Mouse (Mus musculus): Measurements from ENCODE around the gene Tax1bp1. TPM values are rescaled to one million over a fixed set of nuclear protein-coding genes. Genes with fewer than 3 reads are reported as not detected.

Tax1bp1 gene
- total and polyA plus RNA-seq, 3 experiments, result 42.2 to 61.7 (median 61.6) TPM

DNA sequence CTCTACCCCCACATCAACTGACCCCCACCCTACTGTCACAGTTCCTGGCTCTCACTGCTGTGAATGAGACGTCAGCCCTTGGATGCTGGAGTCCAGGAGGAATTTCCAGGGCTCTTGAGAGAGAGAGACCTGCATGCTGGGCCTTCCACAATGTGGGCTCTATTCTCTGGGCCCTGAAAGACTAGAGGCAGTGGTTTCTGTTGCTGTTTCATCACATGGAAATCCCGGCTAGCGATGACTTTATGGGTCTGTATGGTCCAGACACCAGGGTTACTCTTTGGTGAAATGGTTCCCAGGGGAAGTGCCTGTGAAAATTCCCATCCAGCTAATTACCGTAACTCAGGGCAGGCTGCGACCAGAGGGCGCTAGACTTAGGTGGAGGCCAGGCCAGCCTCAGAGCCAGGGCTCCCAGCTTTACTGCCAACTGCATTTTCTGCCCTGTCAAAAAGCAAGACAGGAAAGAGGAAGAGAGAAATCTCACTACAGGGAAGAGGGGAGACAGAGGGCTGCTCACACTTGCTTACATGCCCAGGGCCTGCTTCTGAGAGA is 83.8 kb downstream of the Tax1bp1 start:
- no peak for TF ChIP-seq HCFC1 (IDR thresholded peaks at IDR 0.05; ENCODE audit: low read depth, low read length)
- TF ChIP-seq EP300 (IDR thresholded peaks at IDR 0.05; ENCODE audit: low read length), result no peak; the same call in 1 of the 2 replicates
- TF ChIP-seq RCOR1 (conservative IDR thresholded peaks at IDR 0.05; ENCODE audit: low read depth, low read length), result no peak
- no peak for TF ChIP-seq ELF1 (IDR thresholded peaks at IDR 0.05; ENCODE audit: low read depth, low read length)
- no peak for TF ChIP-seq MYC (IDR thresholded peaks at IDR 0.05; ENCODE audit: low read depth, low read length)
- TF ChIP-seq MAX (IDR thresholded peaks at IDR 0.05; ENCODE audit: low read length), result no peak
- TF ChIP-seq CHD1 (IDR thresholded peaks at IDR 0.05; ENCODE audit: low read depth, low read length), result no peak
- TF ChIP-seq CTCF (conservative IDR thresholded peaks at IDR 0.05 in 1 of 2, IDR thresholded peaks at IDR 0.05 in 1 of 2; ENCODE audit: low read depth in 2 of 2, low read length in 2 of 2), result peak in 1 of 2 experiments; percentile 55; a peak in 2 of 4 replicates
- no peak for TF ChIP-seq USF2 (conservative IDR thresholded peaks at IDR 0.05; ENCODE audit: low read depth, low read length)
- no peak for TF ChIP-seq NELFE (IDR thresholded peaks at IDR 0.05; ENCODE audit: low read depth, low read length)
- no peak for TF ChIP-seq BHLHE40 (IDR thresholded peaks at IDR 0.05; ENCODE audit: low read depth, low read length)
- TF ChIP-seq RAD21 (IDR thresholded peaks at IDR 0.05; ENCODE audit: low read depth, low read length), result no peak; the same call in none of the 2 replicates
- no peak for TF ChIP-seq E2F4 (IDR thresholded peaks at IDR 0.05; ENCODE audit: insufficient replicate concordance, low read depth, low read length)
- no peak for TF ChIP-seq GABPA (IDR thresholded peaks at IDR 0.05; ENCODE audit: insufficient replicate concordance, low read depth, low read length)
- no peak for TF ChIP-seq POLR2A (IDR thresholded peaks at IDR 0.05; ENCODE audit: low read depth, low read length)
- peak; percentile 40 for TF ChIP-seq SMC3 (IDR thresholded peaks at IDR 0.05; ENCODE audit: low read depth, low read length)
- no peak for TF ChIP-seq TBP (conservative IDR thresholded peaks at IDR 0.05; ENCODE audit: low read depth, low read length)
- no peak for TF ChIP-seq PAX5 (IDR thresholded peaks at IDR 0.05; ENCODE audit: low read length)
- 0 out of 2 replicates have a peak, but pooled peaks have one; percentile 10 for TF ChIP-seq MEF2A (IDR thresholded peaks at IDR 0.05; ENCODE audit: borderline replicate concordance, low read depth, low read length)
- TF ChIP-seq CHD2 (IDR thresholded peaks at IDR 0.05; ENCODE audit: low read length), result no peak
- no peak for TF ChIP-seq ETS1 (conservative IDR thresholded peaks at IDR 0.05; ENCODE audit: low read depth, low read length)
- no peak for TF ChIP-seq JUN (IDR thresholded peaks at IDR 0.05; ENCODE audit: insufficient read depth, low read depth, low read length)
- no peak for TF ChIP-seq ZKSCAN1 (IDR thresholded peaks at IDR 0.05; ENCODE audit: borderline replicate concordance, low read depth, low read length)
- TF ChIP-seq MAZ (IDR thresholded peaks at IDR 0.05; ENCODE audit: low read depth, low read length), result no peak
- no peak for TF ChIP-seq UBTF (IDR thresholded peaks at IDR 0.05; ENCODE audit: low read depth, low read length)
- TF ChIP-seq IRF4 (IDR thresholded peaks at IDR 0.05; ENCODE audit: low read depth, low read length), result peak; percentile 27; the same call in 1 of the 2 replicates
- TF ChIP-seq ZC3H11A (IDR thresholded peaks at IDR 0.05; ENCODE audit: low read depth, low read length), result no peak
- TF ChIP-seq KAT2A (IDR thresholded peaks at IDR 0.05; ENCODE audit: insufficient replicate concordance, low read length), result no peak

More for the DNA sequence above, 83.8 kb downstream of the Tax1bp1 start:
- Histone ChIP-seq H3K27me3 (replicated peaks) (no peaks in the 10 kb centered on the region), H3K36me3 (replicated peaks in 1 of 2; ENCODE audit: control insufficient read depth in 1 of 2, insufficient read depth in 1 of 2, low read length in 1 of 2) (no peaks in the 10 kb centered on the region), H3K4me1 (ENCODE audit: control insufficient read depth in 1 of 2, insufficient read depth in 2 of 2) (peaks cover 6 to 25% of the 10 kb centered on the region in 2 experiments; a peak in 2 of 4 replicates), H3K4me3 (replicated peaks in 1 of 3; ENCODE audit: low read depth in 2 of 3, low read length in 2 of 3, poor library complexity in 1 of 3) (no peak overlapping the region), H3K79me2 (replicated peaks; ENCODE audit: control insufficient read depth, extremely low read depth, insufficient read depth, poor library complexity, severe bottlenecking) (no peaks in the 10 kb centered on the region), H3K27ac (ENCODE audit: insufficient read depth, low read depth) (no peak overlapping the region), H3K4me2 (ENCODE audit: insufficient read depth, low read depth, poor library complexity, severe bottlenecking) (no peak overlapping the region), H3K9me3 (replicated peaks; ENCODE audit: low read length) (peaks cover 4% of the 10 kb centered on the region), H3K9ac (ENCODE audit: insufficient read depth, low read depth) (no peak overlapping the region)
- dilution Hi-C loops (cut with MboI; ENCODE audit: extremely low pct_ligation_motif_present, extremely low pct_unique_long_range_greater_than_20kb, low sequenced_read_pairs), result no loop called here
- peak; percentile 29 for DNase-seq (ENCODE audit: extremely low read depth)
- in situ Hi-C loops (cut with MboI; ENCODE audit: low pct_ligation_motif_present, low pct_unique_long_range_greater_than_20kb, low sequenced_read_pairs), result no loop called here
